Mouse (Mus musculus) right cerebral cortex, postnatal 10 days (tissue): Measurements from ENCODE around the gene Aff3.
"Not testable (repeated sequence)": the region's sequence is repeated elsewhere in the genome, so short reads cannot be mapped to it uniquely, and the experiment has no call there.

Source experiments
- DNase-seq, 2 experiments: peaks; one replicate each; pipeline ENCODE4 v3.0.0; 2021; ENCODE audit warnings: low spot score in 2 of 2

Aff3 gene

GRCm38 (mm10) chr1:38439751-38440470, 224.8 kb downstream of the Aff3 start:
- DNase-seq, result no peak

GRCm38 (mm10) chr1:38438447-38438846, 226.3 kb downstream of the Aff3 start:
- peak; percentile 85 to 93 for DNase-seq

- peak in 1 of 2 experiments; percentile 41 for DNase-seq
Measured at GRCm38 (mm10) chr1:38437671-38438070, 227.1 kb downstream of the Aff3 start.

DNA sequence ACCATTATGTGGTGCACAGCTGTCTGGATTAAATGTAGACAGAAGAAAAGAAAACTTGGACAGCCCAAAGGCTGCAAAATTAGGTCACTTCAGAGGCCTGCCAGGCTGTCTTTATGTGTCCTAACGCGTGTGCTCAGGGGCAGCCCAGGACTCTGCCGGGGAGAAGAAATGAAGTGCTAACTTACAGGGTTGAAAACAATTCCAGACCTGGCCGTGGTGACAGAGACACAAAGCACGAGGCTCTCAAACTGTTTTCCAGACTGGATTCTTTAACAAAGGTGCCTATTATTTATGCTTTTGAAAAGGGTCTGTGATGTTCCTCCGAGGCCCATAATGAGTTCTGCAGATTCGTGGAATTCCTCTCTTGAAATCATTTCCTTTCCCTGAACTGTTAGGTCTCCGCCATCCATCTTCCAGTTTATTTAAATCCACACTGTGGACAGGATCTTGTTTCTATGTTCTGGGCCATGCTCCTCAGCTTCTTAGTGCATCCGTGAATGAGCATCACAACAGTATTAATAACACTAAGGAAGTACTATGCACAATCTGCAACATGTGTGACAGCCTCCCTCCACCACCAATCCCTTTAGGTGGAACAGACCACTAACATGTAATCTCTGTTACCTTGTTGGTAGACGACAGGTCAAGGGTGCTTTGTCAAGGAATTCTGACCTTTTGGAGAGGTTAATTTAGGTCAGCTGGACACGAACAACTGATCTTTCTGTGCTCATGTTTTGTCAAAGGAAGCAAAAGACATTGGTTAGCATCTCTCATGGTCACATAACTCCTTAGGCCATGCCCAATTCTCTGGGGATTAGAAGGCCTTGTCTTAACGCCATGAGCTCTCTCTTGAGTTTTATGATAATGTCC, 228.0 kb downstream of the Aff3 start:
- DNase-seq, result no peak

DNA sequence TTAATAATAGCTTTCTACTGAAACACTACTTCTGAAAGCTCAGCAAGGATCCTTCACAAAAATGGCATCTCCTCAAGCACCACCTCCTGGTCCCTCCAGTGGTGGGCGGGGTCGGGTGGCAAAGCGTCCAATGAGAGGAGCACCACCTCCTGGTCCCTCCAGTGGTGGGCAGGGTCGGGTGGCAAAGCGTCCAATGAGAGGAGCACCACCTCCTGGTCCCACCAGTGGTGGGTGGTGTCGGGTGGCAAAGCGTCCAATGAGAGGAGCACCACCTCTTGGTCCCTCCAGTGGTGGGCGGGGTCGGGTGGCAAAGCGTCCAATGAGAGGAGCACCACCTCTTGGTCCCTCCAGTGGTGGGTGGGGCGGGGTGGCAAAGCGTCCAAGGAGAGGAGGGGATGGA, 234.4 kb downstream of the Aff3 start:
- DNase-seq, result not testable (repeated sequence)

DNA sequence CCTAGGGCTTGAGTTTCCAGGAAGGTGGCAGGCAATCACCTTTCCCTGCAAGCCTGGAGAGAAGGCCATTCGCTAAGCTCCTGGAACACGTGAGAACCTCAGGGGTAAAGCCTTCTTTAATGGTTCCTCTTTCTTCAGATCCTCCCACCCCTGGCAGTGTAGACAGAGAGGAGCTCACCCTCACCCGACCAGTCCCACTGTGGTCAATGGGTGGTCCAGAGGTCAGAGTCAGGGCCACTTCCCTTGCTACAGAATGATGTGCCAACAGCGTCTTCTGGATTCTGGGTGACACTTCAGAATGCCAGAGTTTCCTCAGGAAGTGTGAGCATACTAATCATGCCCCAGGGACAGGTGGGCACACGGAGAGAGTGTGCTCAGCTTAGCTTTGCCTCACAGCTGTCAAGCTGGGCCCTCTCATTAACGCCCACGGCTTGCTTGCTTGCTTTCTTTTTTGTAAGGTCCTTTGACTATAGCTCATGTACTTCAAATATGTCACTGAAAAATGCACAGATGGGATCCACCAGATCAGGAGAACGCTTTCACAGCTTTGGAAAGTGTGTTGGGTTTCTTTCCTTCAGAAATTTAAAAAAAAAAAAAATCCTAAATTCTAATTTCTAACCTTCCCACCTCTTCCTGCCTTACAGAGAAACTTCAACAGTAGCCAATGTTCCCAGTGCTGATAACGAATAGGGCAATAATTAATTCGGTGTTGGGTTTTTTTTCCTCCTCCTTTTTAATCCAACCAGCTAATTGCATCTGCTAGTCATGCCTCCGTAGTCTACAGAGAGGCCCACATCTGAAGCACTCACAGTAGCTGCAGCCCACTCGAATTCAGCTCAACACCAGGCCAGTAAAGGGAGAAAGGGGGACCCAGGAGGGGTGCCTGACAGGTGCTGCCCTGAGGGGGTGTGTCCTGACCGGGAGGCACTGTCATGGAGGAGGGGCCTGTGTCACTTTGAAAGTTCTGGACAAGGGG, 235.8 kb downstream of the Aff3 start:
- peak; percentile 59 to 78 for DNase-seq

DNA sequence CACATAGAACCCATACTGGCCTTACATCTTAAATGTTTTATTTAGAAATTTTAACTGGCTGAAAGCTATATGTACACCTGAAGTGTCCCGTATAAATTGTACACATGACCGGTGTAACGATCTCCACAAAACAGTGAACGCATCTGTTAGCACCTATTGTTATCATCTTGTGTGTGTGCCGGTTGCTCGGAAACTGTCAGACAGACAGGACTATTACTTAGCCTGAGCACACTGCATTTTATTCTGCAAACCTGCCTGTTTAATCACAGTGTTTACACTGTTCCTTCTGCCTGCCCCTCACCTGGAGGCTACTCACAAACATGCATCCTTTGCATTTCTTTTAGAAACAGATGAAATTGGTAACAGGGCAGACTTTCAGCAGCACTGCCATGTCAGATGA, 241.8 kb downstream of the Aff3 start:
- DNase-seq, result no peak

DNA sequence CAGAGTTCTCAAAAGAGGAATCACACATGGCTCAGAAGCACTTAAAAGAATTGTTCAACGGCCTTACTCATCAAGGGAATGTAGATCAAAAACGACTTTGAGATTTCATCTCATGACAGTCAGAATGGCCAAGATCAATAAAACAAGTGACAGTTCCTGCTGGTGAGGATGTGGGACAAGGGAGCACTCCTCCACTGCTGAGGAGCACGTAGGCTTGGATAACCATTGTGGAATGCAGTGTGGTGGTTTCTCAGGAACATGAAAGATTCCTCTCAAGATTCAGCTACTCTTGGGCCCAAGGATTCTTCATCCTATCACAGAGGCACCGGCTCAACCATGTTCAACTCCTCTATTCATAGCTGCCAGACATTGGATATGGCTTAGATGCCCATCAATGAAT, 245.4 kb downstream of the Aff3 start:
- DNase-seq, result no peak

GRCm38 (mm10) chr1:38418181-38419032, 246.3 kb downstream of the Aff3 start:
- peak in 1 of 2 experiments; percentile 43 for DNase-seq

DNA sequence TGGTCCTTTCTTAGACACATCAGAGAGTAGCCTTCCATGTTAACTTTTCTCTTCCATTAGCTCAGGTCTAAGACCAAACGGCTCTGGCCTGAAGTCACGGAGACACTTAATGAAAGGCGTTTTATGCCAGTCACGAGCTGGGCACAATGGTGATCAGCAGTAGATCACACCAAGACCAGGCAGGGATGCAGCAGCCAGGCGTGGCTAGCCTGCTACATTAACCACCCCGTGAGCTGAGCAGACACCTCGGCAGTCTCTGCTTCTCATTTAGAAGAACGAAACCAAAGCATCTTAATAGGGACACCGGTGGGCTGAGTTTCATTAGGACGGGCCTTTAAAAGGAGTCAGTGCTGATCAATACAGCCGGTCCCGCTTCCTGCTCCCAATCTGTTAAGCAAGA, 247.6 kb downstream of the Aff3 start:
- DNase-seq, result no peak

- no peak for DNase-seq
Measured at GRCm38 (mm10) chr1:38415511-38415910, 249.2 kb downstream of the Aff3 start.

DNA sequence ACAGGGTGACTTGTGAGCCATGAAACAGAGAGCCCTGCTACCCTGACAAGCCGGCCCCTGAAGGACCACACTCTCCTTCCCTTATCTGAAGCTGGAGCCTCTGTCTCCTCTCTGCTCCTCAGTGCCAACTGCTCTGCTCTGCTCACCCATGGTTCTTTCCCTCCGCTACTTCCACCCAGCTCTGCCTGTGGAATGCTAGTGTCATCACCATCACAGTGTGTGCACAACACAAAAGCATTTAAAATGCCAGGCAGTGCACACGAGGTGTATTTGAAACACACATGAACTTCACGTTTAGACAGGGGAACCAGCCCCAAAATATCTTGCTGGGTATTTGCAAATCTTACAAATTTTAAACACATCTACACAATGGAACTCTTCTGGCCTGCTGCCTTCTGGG, 253.6 kb downstream of the Aff3 start:
- no peak for DNase-seq

DNA sequence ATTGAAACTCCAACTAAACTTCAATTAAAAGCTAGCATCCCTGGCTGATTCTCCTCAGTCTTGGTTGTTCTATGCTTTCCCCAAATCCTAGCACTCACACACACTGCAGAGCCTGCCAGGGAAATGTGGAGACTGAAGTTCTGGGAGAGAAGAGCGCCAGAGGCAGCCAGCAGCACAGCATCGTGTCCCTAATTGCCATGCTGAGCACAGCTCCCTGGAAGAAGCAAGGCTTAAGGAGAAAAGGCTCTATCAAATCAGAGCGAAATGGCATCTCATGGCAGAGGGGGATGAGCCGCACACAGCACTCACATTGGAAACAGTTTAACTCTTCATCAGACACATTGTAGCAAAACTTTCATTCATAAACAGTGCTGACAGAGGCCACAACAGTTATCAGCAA, 254.3 kb downstream of the Aff3 start:
- DNase-seq, result peak; percentile 75 to 80

DNA sequence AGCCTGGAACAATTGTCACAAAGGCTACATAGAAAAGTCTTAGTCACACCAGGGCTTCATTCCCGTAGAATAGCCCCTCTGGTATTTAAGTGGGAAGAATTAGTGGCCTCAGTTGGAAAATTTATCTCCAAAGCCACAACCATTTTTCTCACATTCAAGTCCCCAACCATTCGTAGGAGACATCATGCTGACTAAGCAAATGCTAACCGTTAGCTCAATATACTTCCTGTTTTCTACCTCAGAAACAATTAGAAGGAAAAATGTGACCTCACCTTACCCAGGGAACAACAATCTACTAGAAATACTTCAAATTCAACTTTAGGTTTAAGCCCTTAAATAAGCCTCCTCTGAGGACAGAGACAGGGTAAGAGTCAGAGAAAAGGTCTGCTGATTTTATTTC, 256.5 kb downstream of the Aff3 start:
- DNase-seq, result no peak

DNA sequence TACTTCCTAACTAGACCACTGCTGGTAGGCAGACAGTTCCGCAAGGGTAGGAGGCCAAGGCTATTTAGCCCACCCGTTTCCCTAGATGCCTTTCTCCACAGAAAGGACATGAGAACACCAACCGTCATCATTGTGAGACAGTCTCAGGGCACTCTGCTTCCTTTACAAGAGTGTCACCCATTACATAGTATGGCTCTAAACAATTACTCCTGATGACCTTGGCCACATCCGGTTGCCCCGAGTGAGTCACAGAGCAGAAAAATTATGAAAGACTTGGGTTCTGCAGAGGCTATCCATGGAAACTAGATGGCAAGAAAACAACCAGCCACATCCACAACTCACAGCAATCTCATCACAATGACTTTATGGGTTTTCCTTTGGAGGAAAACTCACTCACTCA, 261.0 kb downstream of the Aff3 start:
- no peak for DNase-seq

DNA sequence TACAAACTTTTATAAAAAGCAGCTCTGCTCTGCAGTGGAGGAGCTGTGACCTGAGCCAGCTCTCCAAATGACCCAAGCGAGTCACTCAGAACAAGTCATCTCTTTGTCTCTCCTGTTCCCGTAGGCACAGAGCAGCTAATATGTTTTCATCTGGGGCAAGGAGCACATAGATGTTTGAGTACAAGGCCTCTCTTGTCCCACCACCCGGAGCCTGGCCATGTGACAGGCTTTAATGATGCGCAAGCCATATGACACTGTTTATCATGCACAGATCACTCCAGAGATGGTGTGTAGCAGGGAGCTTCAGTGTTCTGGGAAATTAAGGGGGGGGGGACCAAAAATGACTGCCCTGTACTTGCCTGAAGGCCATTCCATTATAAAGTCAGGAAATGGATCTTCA, 262.9 kb downstream of the Aff3 start:
- DNase-seq, result peak in 1 of 2 experiments; percentile 47

DNA sequence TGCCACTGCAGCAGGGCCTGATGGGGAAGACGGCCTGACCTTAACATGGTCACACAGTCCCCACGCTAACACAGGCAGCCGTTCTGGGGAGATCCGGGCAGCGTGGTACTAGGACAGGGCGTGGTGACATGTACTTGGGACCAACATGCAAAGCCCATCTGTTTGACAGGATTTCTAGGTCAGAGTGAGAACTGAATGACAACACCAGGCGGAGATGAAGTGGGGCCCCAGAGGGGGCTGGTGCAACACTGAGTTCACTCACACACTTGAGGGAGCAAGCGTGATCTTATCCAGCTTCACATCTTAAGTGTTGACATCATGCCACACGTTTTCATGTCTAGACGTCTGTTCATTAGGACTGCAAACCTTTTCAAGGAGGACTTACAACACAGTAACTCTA, 265.5 kb downstream of the Aff3 start:
- DNase-seq, result no peak

- DNase-seq, result no peak
Measured at GRCm38 (mm10) chr1:38398566-38398965, 266.2 kb downstream of the Aff3 start.

DNA sequence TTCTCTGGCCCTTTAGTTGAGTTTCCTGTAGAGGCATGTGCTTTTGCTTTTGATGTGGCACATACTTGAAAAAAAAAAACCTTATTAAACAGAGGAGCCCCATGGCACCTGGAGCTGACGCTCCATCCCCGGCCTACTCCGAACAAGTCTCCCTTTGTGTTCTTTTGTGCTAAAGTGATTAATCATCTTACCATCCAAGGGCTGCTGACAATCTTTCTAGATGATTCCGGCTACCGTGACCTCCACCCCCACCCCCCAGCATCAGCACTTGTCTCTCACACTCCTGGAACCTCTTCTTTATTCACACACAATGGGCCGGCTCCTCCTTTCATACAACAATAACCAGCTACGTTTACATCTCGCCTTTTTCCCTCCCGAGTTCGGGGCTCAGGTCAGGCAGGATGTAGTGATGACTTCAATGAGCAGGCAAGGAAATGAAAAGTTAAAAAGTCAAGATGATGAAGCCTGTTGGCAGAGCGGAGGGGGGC, 269.5 kb downstream of the Aff3 start:
- DNase-seq, result no peak

- DNase-seq, result no peak
Measured at GRCm38 (mm10) chr1:38394493-38394892, 270.3 kb downstream of the Aff3 start.

DNA sequence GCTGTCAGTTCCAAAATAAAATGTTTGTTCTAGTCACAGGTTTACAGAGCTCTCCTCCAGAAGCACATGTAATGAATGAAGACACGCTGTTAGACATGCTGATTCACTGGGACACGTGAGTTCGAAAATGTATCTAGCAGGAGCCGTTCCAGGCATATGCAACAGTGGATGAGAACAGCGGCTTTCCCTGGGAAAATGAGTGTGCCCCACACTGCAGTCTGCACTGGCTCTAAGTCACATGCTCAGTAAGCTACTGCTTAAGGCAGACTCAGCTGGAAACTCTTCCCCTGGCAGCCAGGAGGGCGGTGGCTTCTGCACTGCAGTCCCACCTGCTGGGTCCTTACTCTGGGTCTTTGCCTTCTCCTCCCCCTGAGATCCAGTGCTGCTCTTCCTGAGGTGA, 271.2 kb downstream of the Aff3 start:
- DNase-seq, result peak; percentile 57 to 70
